Mouse (Mus musculus) lung, embryonic 14.5 days (tissue): ENCODE data around the gene Kif2c. TPM values are rescaled to one million over a fixed set of nuclear protein-coding genes. Genes with fewer than 3 reads are reported as not detected.

ENCODE experiments used
- ATAC-seq: fragments of 200-750 bp; cut with Nextera tagmentation; 2 replicates; pipeline ENCODE4 v1.8.0; 2017; ENCODE audit warnings: mild to moderate bottlenecking, moderate TSS enrichment, moderate library complexity; ENCODE audit not compliant: insufficient read depth
- DNase-seq: peaks from one replicate; pipeline ENCODE4 v3.0.0-alpha.2; 2015
- H3K27ac ChIP-seq: fragments of 300-500 bp; sonication (generic); 2 replicates; pipeline ENCODE4 v1.5.1; 2014; ENCODE audit warnings: low read depth, mild to moderate bottlenecking, moderate library complexity
- H3K27me3 ChIP-seq: fragments of 300-500 bp; sonication (generic); 2 replicates; pipeline ENCODE4 v1.6.1; 2014; ENCODE audit warnings: low read length, control low read depth; ENCODE audit not compliant: insufficient read depth
- H3K36me3 ChIP-seq: fragments of 300-500 bp; sonication (generic); 2 replicates; pipeline ENCODE4 v1.6.1; 2014; ENCODE audit warnings: control low read depth; ENCODE audit not compliant: insufficient read depth
- H3K4me1 ChIP-seq: fragments of 300-500 bp; sonication (generic); 2 replicates; pipeline ENCODE4 v1.6.1; 2014; ENCODE audit warnings: antibody characterized with exemption, control low read depth; ENCODE audit not compliant: insufficient read depth
- H3K4me2 ChIP-seq: fragments of 300-500 bp; sonication (generic); 2 replicates; pipeline ENCODE4 v1.6.1; 2014; ENCODE audit warnings: mild to moderate bottlenecking
- H3K4me3 ChIP-seq: fragments of 300-500 bp; sonication (generic); 2 replicates; pipeline ENCODE4 v1.5.1; 2014; ENCODE audit warnings: low read depth, low read length
- H3K9ac ChIP-seq: fragments of 300-500 bp; sonication (generic); 2 replicates; pipeline ENCODE4 v1.6.1; 2014
- H3K9me3 ChIP-seq: fragments of 300-500 bp; sonication (generic); 2 replicates; pipeline ENCODE4 v1.6.1; 2016; ENCODE audit warnings: low read depth, low read length, control low read depth
- CTCF ChIP-seq: IDR thresholded peaks from 2 replicates; pipeline ENCODE4 v1.5.1; 2016; ENCODE audit warnings: antibody characterized with exemption, low read depth
- WGBS: fragments of 180-500 bp; shearing (Covaris S2); extraction: QIAGEN DNeasy Blood & Tissue Kit; methylation state at CpG from one replicate; pipeline ENCODE4 v1.1.7; 2014; 5-methylcytosine and 5-hydroxymethylcytosine counted together
- polyA plus RNA-seq: library from polyadenylated mRNA; unstranded; fragments of >200 nt; fragmentation: Nextera tagmentation; extraction: Ambion mirVana; gene quantifications from 2 replicates; pipeline ENCODE4 v1.2.1, GENCODE M21; 2014

The Kif2c gene
- 78.9 and 85.9 TPM in 2 replicates for polyA plus RNA-seq

DNA sequence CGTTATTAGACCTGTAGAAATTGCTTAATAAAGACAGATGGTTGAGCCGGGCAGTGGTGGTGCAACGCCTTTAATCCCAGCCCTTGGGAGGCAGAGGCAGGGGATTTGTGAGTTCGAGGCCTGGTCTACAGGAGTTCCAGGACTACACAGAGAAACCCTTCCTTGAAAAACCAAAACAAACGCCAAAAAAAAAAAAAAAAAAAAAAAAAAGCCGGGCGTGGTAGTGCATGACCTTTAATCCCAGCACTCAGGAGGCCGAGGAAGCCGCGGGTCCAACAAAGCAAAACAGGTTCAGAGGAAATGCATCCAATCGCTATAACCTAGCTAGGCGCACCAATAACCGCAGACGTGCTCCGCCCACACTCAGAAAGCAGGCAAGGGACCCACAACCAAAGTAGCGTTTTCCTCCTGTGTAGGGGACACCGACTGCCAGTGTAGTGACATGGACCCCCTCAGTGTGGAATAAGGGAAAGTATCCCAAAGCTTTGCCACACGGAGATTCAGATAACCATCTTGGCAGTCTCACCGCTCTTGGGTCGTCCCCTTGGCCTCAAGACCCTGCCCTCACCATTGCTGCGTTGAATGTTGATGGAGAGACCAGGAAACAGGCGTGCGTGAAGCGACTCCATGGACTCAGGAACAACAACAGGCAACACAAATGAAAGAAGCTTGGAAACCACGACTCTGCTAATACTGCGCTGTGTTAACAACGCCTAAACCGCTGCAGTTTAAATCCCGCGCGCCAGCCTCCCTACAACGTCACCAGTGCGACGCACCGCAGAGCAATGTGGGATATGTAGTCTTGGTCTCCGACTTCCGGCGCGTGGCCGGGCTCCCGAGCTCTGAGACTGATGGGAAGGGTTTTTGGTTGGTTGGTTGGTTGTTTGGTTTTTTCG, at the start of gene Kif2c:
TSS of gene Kif2c (minus strand) at position 777 of the 896 bp plus-strand sequence.
- no peak for TF ChIP-seq CTCF
- H3K4me1 ChIP-seq = no peaks in the 10 kb centered on the region
- under 1% methylated on average over 42 of the region's 42 CpGs for WGBS

DNA sequence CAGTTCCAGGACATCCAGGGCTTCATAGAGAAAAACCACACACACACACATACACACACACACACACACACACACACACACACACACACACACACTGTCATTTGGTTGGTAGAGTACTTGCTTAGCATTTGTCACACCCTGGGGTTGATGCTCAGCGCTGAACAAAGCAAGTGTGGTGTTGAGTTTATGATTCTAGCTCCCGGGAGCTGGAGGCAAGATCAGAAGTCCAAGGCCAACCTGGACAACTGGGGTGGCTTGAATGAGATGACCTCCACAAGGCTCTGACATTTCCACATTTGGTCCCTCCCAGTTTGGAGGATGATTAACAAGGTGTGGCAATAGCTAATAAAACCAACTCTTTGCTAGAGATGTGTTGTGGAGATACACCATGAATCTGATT, 48.8 kb upstream of the Kif2c start:
- no peak for DNase-seq
- Histone ChIP-seq H3K9me3 (no peaks in the 10 kb centered on the region; the same call in 1 of the 2 replicates), H3K27me3 (no peaks in the 10 kb centered on the region), H3K4me1 (no peaks in the 10 kb centered on the region), H3K9ac (no peak overlapping the region), H3K36me3 (no peaks in the 10 kb centered on the region), H3K27ac (no peak overlapping the region), H3K4me3 (no peak overlapping the region), H3K4me2 (no peak overlapping the region)
- no peak for ATAC-seq
- no peak for TF ChIP-seq CTCF
- 76% methylated on average over 2 of the region's 2 CpGs for WGBS

More for the DNA sequence above, at the start of gene Kif2c:
- no peaks in the 10 kb centered on the region for H3K27me3 ChIP-seq
- no peaks in the 10 kb centered on the region for H3K9me3 ChIP-seq
- peak within 1 kb of the TSS; percentile 74 for H3K4me3 ChIP-seq
- H3K27ac ChIP-seq = peak within 1 kb of the TSS; percentile 83
- ATAC-seq (peak; percentile 98), DNase-seq (peak; percentile 98)
- peaks cover 32% of the 10 kb centered on the region for H3K36me3 ChIP-seq
- H3K4me2 ChIP-seq = peak within 1 kb of the TSS; percentile 84
- peak within 1 kb of the TSS; percentile 51 for H3K9ac ChIP-seq

DNA sequence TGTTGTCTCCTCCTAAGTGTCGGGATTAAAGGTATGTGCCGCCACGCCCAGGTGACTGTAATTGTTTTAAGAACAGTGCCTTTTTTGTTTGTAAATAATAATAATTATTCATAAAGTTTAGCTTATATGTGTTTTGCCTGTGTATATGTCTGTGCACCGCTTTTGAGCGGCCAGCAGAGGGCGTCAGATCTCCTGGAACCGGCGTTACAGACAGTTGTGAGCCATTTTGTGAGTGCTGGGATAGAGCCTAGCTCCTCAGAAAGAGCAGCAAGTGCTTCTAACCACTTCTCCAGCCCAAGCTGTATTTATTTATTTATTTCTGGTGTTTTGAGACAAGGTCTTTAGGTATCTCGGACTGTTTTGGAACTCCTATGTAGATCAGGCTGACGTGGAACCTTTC, 47.9 kb upstream of the Kif2c start:
- Histone ChIP-seq H3K4me2 (no peak overlapping the region), H3K36me3 (no peaks in the 10 kb centered on the region), H3K9me3 (no peaks in the 10 kb centered on the region; the same call in 1 of the 2 replicates), H3K9ac (no peak overlapping the region), H3K4me1 (no peaks in the 10 kb centered on the region), H3K4me3 (no peak overlapping the region), H3K27me3 (no peaks in the 10 kb centered on the region), H3K27ac (no peak overlapping the region)
- peak; percentile 61 for TF ChIP-seq CTCF
- DNase-seq (peak; percentile 36), ATAC-seq (no peak)
- WGBS = 53% methylated on average over 10 of the region's 10 CpGs

DNA sequence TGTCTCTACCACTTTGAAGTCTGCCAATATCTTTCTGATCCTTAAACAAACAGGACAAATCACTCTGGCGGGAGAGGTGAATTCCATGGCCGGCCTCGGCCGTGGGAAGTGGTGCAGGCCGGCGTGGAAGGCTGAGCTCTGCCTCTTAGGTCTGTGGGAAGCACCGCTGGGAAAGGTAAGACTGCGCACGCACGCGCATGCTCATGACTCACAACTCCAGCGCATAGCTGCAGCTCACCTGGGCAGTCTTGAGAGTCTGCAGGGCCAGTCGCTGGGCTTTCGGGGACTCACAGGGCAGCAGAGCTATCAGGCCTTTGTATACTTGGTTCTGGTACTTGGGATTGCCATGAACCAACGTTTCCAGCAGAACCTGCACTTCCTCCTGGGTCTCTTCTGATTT, 47.2 kb upstream of the Kif2c start:
- Histone ChIP-seq H3K4me2 (peak overlapping the region; percentile 15; the same call in 1 of the 2 replicates), H3K9me3 (no peaks in the 10 kb centered on the region; the same call in 1 of the 2 replicates), H3K4me3 (no peak overlapping the region), H3K27me3 (no peaks in the 10 kb centered on the region), H3K9ac (no peak overlapping the region), H3K36me3 (no peaks in the 10 kb centered on the region), H3K27ac (no peak overlapping the region), H3K4me1 (no peaks in the 10 kb centered on the region)
- ATAC-seq (no peak), DNase-seq (peak; percentile 27)
- 41% methylated on average over 15 of the region's 15 CpGs for WGBS
- TF ChIP-seq CTCF = no peak

DNA sequence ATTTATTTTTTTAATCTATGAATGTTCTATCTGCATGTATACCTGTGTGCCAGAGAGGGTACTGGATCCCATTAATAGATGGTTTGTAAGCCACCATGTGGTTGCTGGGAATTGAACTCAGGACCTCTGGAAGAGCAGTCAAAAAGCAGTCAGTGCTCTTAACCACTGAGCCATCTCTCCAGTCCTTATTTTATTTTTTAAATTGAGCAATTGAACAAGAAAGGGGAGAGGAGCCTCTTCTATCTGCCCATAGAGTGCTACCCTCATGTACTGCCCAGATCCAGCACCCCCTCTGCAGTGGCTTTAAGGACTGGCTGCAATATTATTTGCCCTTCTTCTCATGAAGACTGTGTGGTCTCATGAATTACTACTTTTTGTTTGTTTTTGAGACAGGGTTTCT, 42.8 kb upstream of the Kif2c start:
- Histone ChIP-seq H3K27me3 (no peaks in the 10 kb centered on the region), H3K36me3 (no peaks in the 10 kb centered on the region), H3K9ac (no peak overlapping the region), H3K27ac (no peak overlapping the region), H3K4me3 (no peak overlapping the region), H3K4me2 (no peak overlapping the region), H3K4me1 (no peaks in the 10 kb centered on the region), H3K9me3 (no peaks in the 10 kb centered on the region; the same call in 1 of the 2 replicates)
- ATAC-seq (no peak), DNase-seq (no peak)
- no peak for TF ChIP-seq CTCF

DNA sequence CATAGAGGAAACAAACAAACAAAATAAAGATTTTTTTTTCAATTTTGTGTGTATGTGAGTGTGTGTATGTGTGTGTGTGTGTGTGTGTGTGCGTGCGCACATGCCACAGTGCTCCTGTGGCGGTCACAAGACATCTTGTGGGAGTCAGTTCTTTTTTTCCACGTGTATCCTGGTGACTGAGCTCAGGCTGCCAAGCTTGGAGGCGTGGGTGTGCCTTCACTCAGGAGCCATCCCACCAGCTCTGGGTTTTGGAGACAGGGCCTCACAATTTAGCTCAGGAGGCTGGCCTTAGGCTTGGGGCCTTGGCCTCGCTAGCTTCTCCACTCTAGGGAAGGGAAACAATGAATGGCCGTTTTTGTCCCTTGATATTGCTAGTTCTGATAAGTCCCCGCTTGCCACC, 41.7 kb upstream of the Kif2c start:
- no peak overlapping the region for H3K9ac ChIP-seq
- no peak overlapping the region for H3K27ac ChIP-seq
- no peak overlapping the region for H3K4me2 ChIP-seq
- no peaks in the 10 kb centered on the region for H3K27me3 ChIP-seq
- no peaks in the 10 kb centered on the region for H3K4me1 ChIP-seq
- H3K4me3 ChIP-seq = no peak overlapping the region
- H3K9me3 ChIP-seq = no peaks in the 10 kb centered on the region
- DNase-seq = no peak
- no peaks in the 10 kb centered on the region for H3K36me3 ChIP-seq
- 70% methylated on average over 8 of the region's 8 CpGs for WGBS
- TF ChIP-seq CTCF = no peak
- no peak for ATAC-seq

DNA sequence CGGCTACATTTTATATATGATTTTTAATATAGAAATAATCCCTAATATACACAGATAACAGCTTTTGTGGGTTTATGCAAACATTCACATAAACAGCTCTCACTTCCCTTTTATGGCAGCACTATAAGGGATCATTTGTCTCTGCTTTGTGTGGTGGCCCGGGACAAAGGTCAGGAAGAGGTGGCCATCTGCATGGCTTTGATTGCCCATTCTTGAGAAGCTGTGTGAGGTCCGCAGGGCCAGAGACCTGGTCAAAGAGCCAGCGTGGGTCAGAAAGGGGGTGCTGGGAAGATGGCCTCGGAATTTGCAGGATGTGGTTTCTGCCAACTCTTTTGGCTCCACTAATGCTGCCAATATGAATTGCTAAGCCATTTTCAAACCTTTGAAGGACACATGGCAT, 40.6 kb upstream of the Kif2c start:
- Histone ChIP-seq H3K4me3 (no peak overlapping the region), H3K9ac (no peak overlapping the region), H3K36me3 (no peaks in the 10 kb centered on the region), H3K27ac (no peak overlapping the region), H3K9me3 (no peaks in the 10 kb centered on the region), H3K4me1 (no peaks in the 10 kb centered on the region), H3K27me3 (no peaks in the 10 kb centered on the region), H3K4me2 (no peak overlapping the region)
- WGBS = 57% methylated on average over 5 of the region's 5 CpGs
- no peak for TF ChIP-seq CTCF
- DNase-seq (no peak), ATAC-seq (no peak)
